Mouse (Mus musculus) 3T3-L1 (cell line): ENCODE data around the gene Efl1.
A peak's percentile ranks its signal among the peaks of the same experiment; 100 is the strongest.

Source experiments
- DNase-seq: peaks from one replicate; pipeline ENCODE4 v3.0.0-alpha.2; 2015; ENCODE audit warnings: low read depth, low spot score

The Efl1 gene

DNA sequence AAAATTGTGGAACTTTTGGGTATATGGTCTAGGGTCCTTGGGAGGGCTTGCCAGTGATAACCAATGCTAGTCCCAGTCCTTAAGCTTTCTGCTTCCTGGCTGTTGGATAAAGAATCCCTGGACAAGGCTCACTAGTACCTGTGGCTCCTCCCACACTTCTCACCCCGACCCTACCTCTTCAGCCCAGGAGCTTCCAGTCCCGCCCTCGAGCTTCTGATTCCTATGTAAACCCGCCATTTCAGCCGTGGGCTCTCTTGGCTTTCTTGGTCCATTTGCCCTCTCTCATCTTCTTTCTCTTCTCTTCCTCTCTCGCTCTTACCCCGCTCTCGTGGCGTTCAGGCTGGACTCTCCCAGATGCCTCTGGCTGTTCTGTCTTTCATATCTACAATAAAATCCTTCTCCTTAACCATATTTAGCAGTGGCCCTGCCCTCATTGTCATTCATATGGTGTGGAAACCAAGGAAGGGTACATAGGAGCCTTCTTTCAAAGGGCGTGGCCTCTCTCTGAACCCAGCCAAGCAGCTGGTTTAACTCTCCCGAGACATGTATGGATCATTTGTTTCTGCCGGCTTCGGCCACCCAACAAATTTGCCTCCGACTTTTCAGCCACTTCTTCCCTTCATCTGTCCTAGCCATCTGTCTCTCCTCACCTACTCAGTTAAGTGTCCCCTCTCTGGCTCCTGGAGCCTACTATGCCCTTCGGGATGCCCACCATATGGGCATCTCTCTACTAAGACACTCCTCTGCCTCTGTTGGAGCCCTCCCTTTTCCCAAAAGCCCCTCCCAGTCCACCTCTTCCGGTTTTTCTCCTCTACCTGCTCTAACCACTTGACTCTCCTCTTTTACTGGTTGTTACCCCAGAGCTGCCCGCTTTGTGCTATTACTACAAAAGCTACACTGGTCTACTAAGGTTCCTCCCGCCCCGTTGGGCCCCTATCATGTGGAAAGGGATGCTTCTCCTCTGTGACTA, 164.1 kb downstream of the Efl1 start:
- DNase-seq: no peak

DNA sequence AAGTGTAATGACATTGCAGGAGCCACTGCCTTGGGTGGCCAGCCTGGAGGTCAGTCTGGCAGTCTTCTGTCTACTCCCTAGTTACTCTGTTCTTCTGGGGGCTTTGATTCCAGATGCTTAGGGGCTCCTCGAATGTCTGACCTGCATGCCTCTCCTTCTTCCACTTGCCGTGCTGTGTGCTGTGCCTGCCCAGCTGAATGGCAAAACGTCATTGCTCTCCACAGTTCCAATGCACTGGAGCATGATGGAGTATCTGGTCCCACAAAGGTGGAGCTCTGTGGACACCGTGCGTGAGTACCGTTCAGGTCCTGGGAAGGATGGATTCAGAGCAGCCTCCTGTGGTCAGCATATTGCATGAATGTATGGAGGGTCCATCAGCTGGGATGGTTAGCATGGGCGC, 171.1 kb downstream of the Efl1 start:
- no peak for DNase-seq

DNA sequence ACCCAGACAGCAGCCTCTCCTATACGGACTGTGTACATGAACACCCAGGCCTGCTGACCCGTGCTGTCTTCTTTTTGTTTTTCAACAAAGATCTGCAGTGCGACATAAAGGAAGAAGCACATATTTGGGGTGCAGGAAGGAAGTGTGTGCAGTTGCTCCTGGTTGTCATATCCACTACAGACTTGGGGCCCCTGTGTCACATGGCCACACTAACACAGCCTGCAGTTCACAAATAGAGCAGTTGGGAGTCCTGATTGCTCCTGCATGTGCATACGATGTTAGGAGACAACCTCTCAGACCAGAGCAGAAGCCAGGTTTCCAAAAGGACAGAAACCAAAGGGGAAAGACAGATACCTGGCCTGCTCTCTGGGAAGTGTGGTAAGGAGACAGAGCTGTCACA, 172.2 kb downstream of the Efl1 start:
- DNase-seq: no peak

DNA sequence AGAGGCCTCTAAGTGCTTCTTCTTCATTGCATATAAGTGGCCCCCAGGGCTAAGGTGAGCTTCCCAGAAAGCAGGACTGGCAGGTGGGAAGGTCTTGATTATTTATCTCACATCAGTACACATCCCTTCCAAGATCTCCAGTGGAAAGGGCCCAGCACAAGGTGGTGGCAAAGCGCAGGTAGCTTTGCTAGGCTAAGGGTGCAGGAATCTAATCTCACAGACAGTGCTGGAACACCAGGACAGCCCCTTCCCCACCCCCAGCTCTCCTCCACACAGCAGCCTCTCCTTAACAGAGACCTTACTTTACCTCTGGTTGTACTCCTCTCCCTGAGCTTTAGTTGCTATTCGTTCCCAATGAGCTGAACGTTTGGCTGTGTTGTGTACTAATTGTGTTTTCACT, 173.1 kb downstream of the Efl1 start:
- DNase-seq: no peak

DNA sequence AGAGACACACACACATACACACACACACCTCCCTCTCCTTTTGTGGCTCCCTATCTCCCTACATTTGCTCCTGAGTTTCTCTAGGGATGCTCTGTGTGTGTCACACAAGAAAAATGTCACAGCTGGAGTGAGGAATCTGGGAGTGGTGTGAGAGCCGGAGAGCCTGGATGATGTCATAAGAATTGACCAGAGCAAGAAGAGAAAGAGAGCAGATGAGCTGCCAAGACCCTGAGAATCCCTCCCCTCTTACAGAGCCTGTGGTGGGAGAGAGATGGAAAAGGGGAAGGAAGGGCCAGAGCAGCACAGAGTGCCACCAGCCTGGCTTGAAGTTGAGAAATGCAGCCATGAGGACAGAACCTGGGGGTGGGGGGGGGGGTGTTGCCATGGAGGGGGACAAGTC, 174.1 kb downstream of the Efl1 start:
- peak; percentile 75 for DNase-seq
